Mouse (Mus musculus): ENCODE data around the gene Mplkip. TPM values are rescaled to one million over a fixed set of nuclear protein-coding genes. Genes with fewer than 3 reads are reported as not detected.

Mplkip gene
- 33.9 and 41.3 TPM in 2 replicates for polyA plus RNA-seq (2012; rRNA removed)

DNA sequence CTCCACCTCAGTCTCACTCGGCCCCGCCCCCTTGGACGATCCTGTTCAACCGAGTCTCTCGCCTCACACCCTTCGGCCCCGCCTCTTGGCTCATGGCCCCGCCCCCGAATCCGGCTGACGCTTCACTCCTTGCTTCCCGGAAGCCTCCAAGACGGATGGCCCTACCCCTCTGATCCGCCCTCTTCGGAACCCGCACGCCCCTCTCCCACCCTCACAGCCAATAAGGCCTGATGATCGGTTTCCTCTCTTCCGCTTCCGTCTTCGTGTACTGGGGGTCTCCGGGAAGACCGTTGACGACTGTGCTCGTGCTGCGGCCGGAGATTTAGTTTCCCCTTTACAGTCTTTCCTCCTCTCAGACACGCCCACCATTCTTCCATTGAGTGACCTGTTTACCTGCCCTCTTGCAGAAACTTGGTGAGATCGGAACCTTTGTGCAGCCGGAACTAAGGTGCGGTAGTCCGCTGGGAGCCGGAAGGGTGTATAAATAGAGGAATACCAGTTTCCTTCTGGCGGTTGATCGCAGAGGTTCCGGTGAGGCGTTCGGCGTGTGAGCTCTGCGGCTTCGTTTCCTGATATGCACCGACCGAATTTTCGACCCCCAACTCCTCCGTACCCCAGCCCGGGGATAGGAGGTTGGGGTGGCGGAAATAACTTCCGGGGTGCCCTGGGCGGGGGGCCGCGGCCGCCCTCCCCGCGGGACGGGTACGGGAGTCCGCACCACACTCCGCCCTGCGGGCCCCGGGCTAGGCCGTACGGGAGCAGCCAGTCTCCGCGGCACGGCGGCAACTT, at the start of gene Mplkip, which contains the start of gene Sugct:
Gene Mplkip, plus strand, starts transcription at position 282 of the 789 bp plus-strand sequence.
Gene Sugct, minus strand, starts transcription at position 643 of the 789 bp plus-strand sequence.
- DNase-seq: peak; percentile 100
- Histone ChIP-seq H3K27me3 (ENCODE audit: control insufficient read depth, insufficient read depth, low read length) (no peaks in the 10 kb centered on the region), H3K27ac (ENCODE audit: control insufficient read depth, insufficient read depth, low read length) (peak within 1 kb of the TSS; percentile 91), H3K36me3 (ENCODE audit: control insufficient read depth, insufficient read depth, low read length) (0 out of 2 replicates have a peak, but pooled peaks cover 3% of the 10 kb centered on the region), H3K4me1 (replicated peaks; ENCODE audit: control insufficient read depth, insufficient read depth, low read length) (no peaks in the 10 kb centered on the region), H3K4me3 (ENCODE audit: control insufficient read depth, insufficient read depth, low read length) (peak within 1 kb of the TSS; percentile 61)
- WGBS: 1% methylated on average over 66 of the region's 66 CpGs
- TF ChIP-seq POLR2A (IDR thresholded peaks at IDR 0.05; ENCODE audit: control insufficient read depth, extremely low read depth, insufficient read depth, low read length, poor library complexity) (peak; percentile 81), CTCF (IDR thresholded peaks at IDR 0.05; ENCODE audit: borderline replicate concordance, control insufficient read depth, extremely low read depth, insufficient read depth, low read length, poor library complexity) (peak; percentile 58; the same call in 1 of the 2 replicates)

DNA sequence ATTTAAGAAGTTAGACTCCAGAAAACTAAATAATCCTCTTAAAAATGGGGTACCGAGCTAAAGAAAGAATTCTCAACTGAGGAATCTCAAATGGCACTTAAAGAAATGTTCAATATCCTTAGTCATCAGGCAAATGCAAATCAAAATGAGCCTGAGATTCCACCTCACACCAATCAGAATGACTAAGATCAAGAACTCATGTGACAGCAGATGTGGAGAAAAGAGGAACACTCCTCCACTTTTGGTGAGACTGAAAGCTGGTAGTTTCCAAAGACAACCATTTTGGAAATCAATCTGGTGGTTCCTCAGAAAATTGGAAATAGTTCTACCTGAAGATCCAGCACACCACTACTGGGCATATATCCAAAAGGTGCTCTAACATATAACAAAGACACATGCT, 27.6 kb upstream of the Mplkip start:
- DNase-seq: no peak
- H3K4me1 ChIP-seq (replicated peaks; ENCODE audit: control insufficient read depth, insufficient read depth, low read length): no peaks in the 10 kb centered on the region
- H3K4me3 ChIP-seq (ENCODE audit: control insufficient read depth, insufficient read depth, low read length): no peak overlapping the region
- TF ChIP-seq CTCF (IDR thresholded peaks at IDR 0.05; ENCODE audit: borderline replicate concordance, control insufficient read depth, extremely low read depth, insufficient read depth, low read length, poor library complexity) (no peak), POLR2A (IDR thresholded peaks at IDR 0.05; ENCODE audit: control insufficient read depth, extremely low read depth, insufficient read depth, low read length, poor library complexity) (no peak)
- no peaks in the 10 kb centered on the region for H3K36me3 ChIP-seq (ENCODE audit: control insufficient read depth, insufficient read depth, low read length)
- H3K27me3 ChIP-seq (ENCODE audit: control insufficient read depth, insufficient read depth, low read length): no peaks in the 10 kb centered on the region
- no peak overlapping the region for H3K27ac ChIP-seq (ENCODE audit: control insufficient read depth, insufficient read depth, low read length)
- 98% methylated on average over 1 of the region's 1 CpGs for WGBS

DNA sequence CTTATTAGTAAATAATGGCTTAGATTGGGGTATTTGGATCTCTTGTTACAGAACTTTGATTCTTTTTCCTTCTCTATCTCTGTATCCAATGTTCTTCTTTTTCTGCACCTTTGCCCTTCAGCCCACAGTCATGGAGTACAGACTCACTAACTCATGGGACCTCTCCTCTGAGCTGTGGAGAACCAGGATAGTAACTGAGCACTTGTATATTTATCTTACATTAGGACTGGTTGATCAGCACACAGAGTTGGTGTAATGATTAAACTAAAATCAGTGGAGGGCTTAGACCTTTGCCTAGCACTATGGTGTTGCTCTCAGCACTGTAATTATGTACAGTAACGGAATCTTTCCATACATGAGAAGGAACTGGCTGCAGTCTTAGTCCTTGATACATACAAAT, 23.9 kb upstream of the Mplkip start:
- 96% methylated on average over 1 of the region's 1 CpGs for WGBS
- DNase-seq: no peak
- TF ChIP-seq CTCF (IDR thresholded peaks at IDR 0.05; ENCODE audit: borderline replicate concordance, control insufficient read depth, extremely low read depth, insufficient read depth, low read length, poor library complexity) (no peak), POLR2A (IDR thresholded peaks at IDR 0.05; ENCODE audit: control insufficient read depth, extremely low read depth, insufficient read depth, low read length, poor library complexity) (no peak)
- H3K36me3 ChIP-seq (ENCODE audit: control insufficient read depth, insufficient read depth, low read length): no peaks in the 10 kb centered on the region
- no peak overlapping the region for H3K4me3 ChIP-seq (ENCODE audit: control insufficient read depth, insufficient read depth, low read length)
- no peak overlapping the region for H3K27ac ChIP-seq (ENCODE audit: control insufficient read depth, insufficient read depth, low read length)
- H3K4me1 ChIP-seq (replicated peaks; ENCODE audit: control insufficient read depth, insufficient read depth, low read length): no peaks in the 10 kb centered on the region
- H3K27me3 ChIP-seq (ENCODE audit: control insufficient read depth, insufficient read depth, low read length): no peaks in the 10 kb centered on the region

DNA sequence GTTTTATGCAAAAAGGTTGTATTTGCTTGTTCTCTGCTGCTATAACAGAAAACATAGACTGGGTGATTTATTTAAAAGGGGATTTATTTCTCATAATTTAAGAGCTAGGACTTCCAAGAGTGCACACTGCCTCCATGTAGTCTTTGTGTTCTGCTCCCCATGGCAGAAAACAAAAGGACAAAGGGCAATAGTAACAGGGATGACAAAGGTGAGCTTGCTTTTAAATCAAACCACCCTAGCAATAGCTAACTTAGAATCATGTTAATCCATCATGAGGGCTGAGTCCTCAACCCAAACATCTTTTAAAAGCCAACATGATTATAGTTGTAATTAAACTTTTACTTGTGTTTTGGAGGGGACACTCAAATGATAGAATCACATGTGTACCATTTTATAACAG, 5.5 kb upstream of the Mplkip start:
- H3K4me3 ChIP-seq (ENCODE audit: control insufficient read depth, insufficient read depth, low read length): no peak overlapping the region
- H3K27me3 ChIP-seq (ENCODE audit: control insufficient read depth, insufficient read depth, low read length): no peaks in the 10 kb centered on the region
- DNase-seq: no peak
- no peaks in the 10 kb centered on the region for H3K4me1 ChIP-seq (replicated peaks; ENCODE audit: control insufficient read depth, insufficient read depth, low read length)
- no peak for TF ChIP-seq CTCF (IDR thresholded peaks at IDR 0.05; ENCODE audit: borderline replicate concordance, control insufficient read depth, extremely low read depth, insufficient read depth, low read length, poor library complexity)
- no peak for TF ChIP-seq POLR2A (IDR thresholded peaks at IDR 0.05; ENCODE audit: control insufficient read depth, extremely low read depth, insufficient read depth, low read length, poor library complexity)
- H3K36me3 ChIP-seq (ENCODE audit: control insufficient read depth, insufficient read depth, low read length): no peaks in the 10 kb centered on the region
- no peak overlapping the region for H3K27ac ChIP-seq (ENCODE audit: control insufficient read depth, insufficient read depth, low read length)

DNA sequence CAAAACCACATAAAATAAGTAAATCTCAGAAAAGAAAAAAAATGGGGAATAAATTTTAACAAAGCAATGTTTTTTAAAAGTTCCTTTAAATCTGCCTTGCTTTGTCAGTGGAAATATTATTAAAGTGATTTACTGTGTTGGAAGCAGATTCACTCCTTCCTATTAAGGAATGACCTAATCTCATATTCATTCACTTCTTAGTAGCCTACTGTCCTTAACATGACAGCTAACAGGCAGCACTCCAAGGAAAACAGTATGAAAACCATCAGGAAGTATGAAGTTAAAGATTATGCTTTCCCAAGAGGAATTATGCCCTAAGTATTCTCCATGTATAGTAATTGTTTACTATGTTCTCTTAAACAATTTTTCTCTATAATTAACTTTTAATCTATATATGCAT, 4.3 kb upstream of the Mplkip start:
- no peaks in the 10 kb centered on the region for H3K27me3 ChIP-seq (ENCODE audit: control insufficient read depth, insufficient read depth, low read length)
- no peak for DNase-seq
- no peaks in the 10 kb centered on the region for H3K36me3 ChIP-seq (ENCODE audit: control insufficient read depth, insufficient read depth, low read length)
- TF ChIP-seq CTCF (IDR thresholded peaks at IDR 0.05; ENCODE audit: borderline replicate concordance, control insufficient read depth, extremely low read depth, insufficient read depth, low read length, poor library complexity) (no peak), POLR2A (IDR thresholded peaks at IDR 0.05; ENCODE audit: control insufficient read depth, extremely low read depth, insufficient read depth, low read length, poor library complexity) (no peak)
- no peaks in the 10 kb centered on the region for H3K4me1 ChIP-seq (replicated peaks; ENCODE audit: control insufficient read depth, insufficient read depth, low read length)
- H3K27ac ChIP-seq (ENCODE audit: control insufficient read depth, insufficient read depth, low read length): no peak overlapping the region
- no peak overlapping the region for H3K4me3 ChIP-seq (ENCODE audit: control insufficient read depth, insufficient read depth, low read length)

DNA sequence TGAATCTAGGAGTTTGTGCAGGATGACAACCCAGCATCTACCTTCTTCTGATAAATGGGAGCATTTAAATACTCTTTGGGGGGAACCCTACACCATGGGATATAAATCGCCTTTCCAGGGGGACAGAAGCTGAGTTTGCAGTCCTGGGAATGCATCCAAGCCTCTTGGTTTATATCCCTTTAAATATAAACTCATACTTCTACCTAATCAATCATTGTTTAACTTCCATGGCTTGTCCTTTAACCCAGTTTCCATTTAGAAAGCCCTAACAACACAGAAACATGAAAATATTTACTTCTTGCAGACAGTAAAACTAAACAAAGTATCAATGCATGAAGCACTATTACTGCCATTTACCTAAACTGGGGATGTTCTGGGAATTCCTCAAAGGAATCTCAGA, 3.6 kb upstream of the Mplkip start:
- WGBS: 91% methylated on average over 1 of the region's 1 CpGs
- H3K36me3 ChIP-seq (ENCODE audit: control insufficient read depth, insufficient read depth, low read length): no peaks in the 10 kb centered on the region
- H3K27ac ChIP-seq (ENCODE audit: control insufficient read depth, insufficient read depth, low read length): no peak overlapping the region
- H3K4me3 ChIP-seq (ENCODE audit: control insufficient read depth, insufficient read depth, low read length): no peak overlapping the region
- no peak for TF ChIP-seq CTCF (IDR thresholded peaks at IDR 0.05; ENCODE audit: borderline replicate concordance, control insufficient read depth, extremely low read depth, insufficient read depth, low read length, poor library complexity)
- TF ChIP-seq POLR2A (IDR thresholded peaks at IDR 0.05; ENCODE audit: control insufficient read depth, extremely low read depth, insufficient read depth, low read length, poor library complexity): no peak
- no peaks in the 10 kb centered on the region for H3K4me1 ChIP-seq (replicated peaks; ENCODE audit: control insufficient read depth, insufficient read depth, low read length)
- H3K27me3 ChIP-seq (ENCODE audit: control insufficient read depth, insufficient read depth, low read length): no peaks in the 10 kb centered on the region
- no peak for DNase-seq
